Mouse (Mus musculus): ENCODE measurements around the gene Gm9040. TPM values are rescaled to one million over a fixed set of nuclear protein-coding genes. Genes with fewer than 3 reads are reported as not detected.

Gm9040 gene
- polyA plus RNA-seq (2014; fragmentation: Illumina TruSeq; extraction: RNeasy Lipid Tissue Mini Kit (QIAGEN cat#74804); ENCODE audit: low read depth, low replicate concordance): not detected

DNA sequence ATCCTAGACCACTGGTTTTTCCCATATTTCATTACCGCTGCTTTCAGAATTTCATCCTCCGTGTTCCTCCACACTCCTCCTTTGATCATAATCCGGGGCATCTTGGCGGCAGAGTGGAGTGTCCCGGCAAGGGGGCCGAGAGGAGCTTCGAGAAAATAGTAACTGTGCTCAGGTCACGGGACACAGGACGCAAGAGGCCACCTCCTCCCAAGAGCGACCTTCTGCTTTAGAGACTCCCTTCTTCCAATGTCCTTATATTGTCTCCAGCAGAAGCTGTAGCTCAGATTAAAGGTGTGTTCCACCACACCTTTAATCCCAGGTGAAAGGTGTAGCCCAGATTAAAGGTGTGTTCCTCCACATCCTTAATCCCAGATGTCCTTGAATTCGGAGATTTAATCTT, at the start of gene Gm9040:
Gene Gm9040, minus strand, starts transcription at position 101 of the 400 bp plus-strand sequence.

DNA sequence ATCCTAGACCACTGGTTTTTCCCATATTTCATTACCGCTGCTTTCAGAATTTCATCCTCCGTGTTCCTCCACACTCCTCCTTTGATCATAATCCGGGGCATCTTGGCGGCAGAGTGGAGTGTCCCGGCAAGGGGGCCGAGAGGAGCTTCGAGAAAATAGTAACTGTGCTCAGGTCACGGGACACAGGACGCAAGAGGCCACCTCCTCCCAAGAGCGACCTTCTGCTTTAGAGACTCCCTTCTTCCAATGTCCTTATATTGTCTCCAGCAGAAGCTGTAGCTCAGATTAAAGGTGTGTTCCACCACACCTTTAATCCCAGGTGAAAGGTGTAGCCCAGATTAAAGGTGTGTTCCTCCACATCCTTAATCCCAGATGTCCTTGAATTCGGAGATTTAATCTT, 27.2 kb upstream of the Gm9040 start, which contains the start of gene Gm9049:
Gene Gm9049, minus strand, starts transcription at position 101 of the 400 bp plus-strand sequence.

DNA sequence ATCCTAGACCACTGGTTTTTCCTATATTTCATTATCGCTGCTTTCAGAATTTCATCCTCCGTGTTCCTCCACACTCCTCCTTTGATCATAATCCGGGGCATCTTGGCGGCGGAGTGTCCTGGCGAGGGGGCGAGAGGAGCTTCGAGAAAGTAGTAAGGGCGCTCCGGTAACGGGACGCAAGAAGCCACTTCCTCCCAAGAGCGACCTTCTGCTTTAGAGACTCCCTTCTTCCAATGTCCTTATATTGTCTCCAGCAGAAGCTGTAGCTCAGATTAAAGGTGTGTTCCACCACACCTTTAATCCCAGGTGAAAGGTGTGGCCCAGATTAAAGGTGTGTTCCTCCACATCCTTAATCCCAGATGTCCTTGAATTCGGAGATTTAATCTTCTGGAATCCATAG, 21.8 kb upstream of the Gm9040 start, which contains the start of gene Gm9048:
Gene Gm9048, minus strand, starts transcription at position 101 of the 400 bp plus-strand sequence.

DNA sequence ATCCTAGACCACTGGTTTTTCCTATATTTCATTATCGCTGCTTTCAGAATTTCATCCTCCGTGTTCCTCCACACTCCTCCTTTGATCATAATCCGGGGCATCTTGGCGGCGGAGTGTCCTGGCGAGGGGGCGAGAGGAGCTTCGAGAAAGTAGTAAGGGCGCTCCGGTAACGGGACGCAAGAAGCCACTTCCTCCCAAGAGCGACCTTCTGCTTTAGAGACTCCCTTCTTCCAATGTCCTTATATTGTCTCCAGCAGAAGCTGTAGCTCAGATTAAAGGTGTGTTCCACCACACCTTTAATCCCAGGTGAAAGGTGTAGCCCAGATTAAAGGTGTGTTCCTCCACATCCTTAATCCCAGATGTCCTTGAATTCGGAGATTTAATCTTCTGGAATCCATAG, 16.4 kb upstream of the Gm9040 start, which contains the start of gene Gm9046:
Gene Gm9046, minus strand, starts transcription at position 101 of the 400 bp plus-strand sequence.

DNA sequence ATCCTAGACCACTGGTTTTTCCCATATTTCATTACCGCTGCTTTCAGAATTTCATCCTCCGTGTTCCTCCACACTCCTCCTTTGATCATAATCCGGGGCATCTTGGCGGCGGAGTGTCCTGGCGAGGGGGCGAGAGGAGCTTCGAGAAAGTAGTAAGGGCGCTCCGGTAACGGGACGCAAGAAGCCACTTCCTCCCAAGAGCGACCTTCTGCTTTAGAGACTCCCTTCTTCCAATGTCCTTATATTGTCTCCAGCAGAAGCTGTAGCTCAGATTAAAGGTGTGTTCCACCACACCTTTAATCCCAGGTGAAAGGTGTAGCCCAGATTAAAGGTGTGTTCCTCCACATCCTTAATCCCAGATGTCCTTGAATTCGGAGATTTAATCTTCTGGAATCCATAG, 11.0 kb upstream of the Gm9040 start, which contains the start of gene Gm9045:
Gene Gm9045, minus strand, starts transcription at position 101 of the 400 bp plus-strand sequence.

DNA sequence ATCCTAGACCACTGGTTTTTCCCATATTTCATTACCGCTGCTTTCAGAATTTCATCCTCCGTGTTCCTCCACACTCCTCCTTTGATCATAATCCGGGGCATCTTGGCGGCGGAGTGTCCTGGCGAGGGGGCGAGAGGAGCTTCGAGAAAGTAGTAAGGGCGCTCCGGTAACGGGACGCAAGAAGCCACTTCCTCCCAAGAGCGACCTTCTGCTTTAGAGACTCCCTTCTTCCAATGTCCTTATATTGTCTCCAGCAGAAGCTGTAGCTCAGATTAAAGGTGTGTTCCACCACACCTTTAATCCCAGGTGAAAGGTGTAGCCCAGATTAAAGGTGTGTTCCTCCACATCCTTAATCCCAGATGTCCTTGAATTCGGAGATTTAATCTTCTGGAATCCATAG, 5.5 kb upstream of the Gm9040 start, which contains the start of gene Gm9044:
Gene Gm9044, minus strand, starts transcription at position 101 of the 400 bp plus-strand sequence.

DNA sequence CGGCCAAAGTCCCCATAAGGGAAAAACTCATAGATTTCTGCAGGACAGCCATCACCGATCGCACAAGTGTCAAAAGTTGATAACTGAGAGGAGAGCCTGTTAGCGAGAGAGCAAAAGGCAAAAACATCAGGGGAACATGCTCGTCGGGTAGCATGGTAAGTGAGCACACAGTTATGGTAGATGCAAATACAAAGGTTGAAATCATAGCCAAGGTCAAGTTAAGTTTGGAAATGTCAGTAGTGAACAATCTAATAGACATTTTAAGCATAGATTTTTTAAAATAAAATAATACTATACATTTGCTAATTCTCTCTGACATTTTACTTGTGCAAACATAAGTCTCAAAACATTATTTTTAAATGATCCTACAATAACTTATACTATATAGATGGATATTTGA, 31.8 kb downstream of the Gm9040 start, which contains the start of gene Iltifb:
Gene Iltifb, minus strand, starts transcription at position 101 of the 400 bp plus-strand sequence.

Other genes starting within 250 kb of the Gm9040 start
- 12.6 TPM for gene Mdm1, start 185.2 kb downstream of the Gm9040 start, polyA plus RNA-seq (2014; fragmentation: Illumina TruSeq; extraction: RNeasy Lipid Tissue Mini Kit (QIAGEN cat#74804); ENCODE audit: low read depth, low replicate concordance)
- not detected for gene Il22, start 122.0 kb downstream of the Gm9040 start, polyA plus RNA-seq (2014; fragmentation: Illumina TruSeq; extraction: RNeasy Lipid Tissue Mini Kit (QIAGEN cat#74804); ENCODE audit: low read depth, low replicate concordance)
- not detected for gene Gm32717, start 86.2 kb downstream of the Gm9040 start, polyA plus RNA-seq (2014; fragmentation: Illumina TruSeq; extraction: RNeasy Lipid Tissue Mini Kit (QIAGEN cat#74804); ENCODE audit: low read depth, low replicate concordance)
- not detected for gene Gm32802, start 68.3 kb downstream of the Gm9040 start, polyA plus RNA-seq (2014; fragmentation: Illumina TruSeq; extraction: RNeasy Lipid Tissue Mini Kit (QIAGEN cat#74804); ENCODE audit: low read depth, low replicate concordance)
- gene Iltifb, start 31.9 kb downstream of the Gm9040 start, polyA plus RNA-seq (2014; fragmentation: Illumina TruSeq; extraction: RNeasy Lipid Tissue Mini Kit (QIAGEN cat#74804); ENCODE audit: low read depth, low replicate concordance): not detected
- not detected for gene Gm9044, start 5.4 kb upstream of the Gm9040 start, polyA plus RNA-seq (2014; fragmentation: Illumina TruSeq; extraction: RNeasy Lipid Tissue Mini Kit (QIAGEN cat#74804); ENCODE audit: low read depth, low replicate concordance)
- not detected for gene Gm9045, start 10.9 kb upstream of the Gm9040 start, polyA plus RNA-seq (2014; fragmentation: Illumina TruSeq; extraction: RNeasy Lipid Tissue Mini Kit (QIAGEN cat#74804); ENCODE audit: low read depth, low replicate concordance)
- not detected for gene Gm9046, start 16.3 kb upstream of the Gm9040 start, polyA plus RNA-seq (2014; fragmentation: Illumina TruSeq; extraction: RNeasy Lipid Tissue Mini Kit (QIAGEN cat#74804); ENCODE audit: low read depth, low replicate concordance)
- gene Gm9048, start 21.7 kb upstream of the Gm9040 start, polyA plus RNA-seq (2014; fragmentation: Illumina TruSeq; extraction: RNeasy Lipid Tissue Mini Kit (QIAGEN cat#74804); ENCODE audit: low read depth, low replicate concordance): not detected
- gene Gm9049, start 27.1 kb upstream of the Gm9040 start, polyA plus RNA-seq (2014; fragmentation: Illumina TruSeq; extraction: RNeasy Lipid Tissue Mini Kit (QIAGEN cat#74804); ENCODE audit: low read depth, low replicate concordance): not detected
- gene Ifng, start 114.1 kb upstream of the Gm9040 start, polyA plus RNA-seq (2014; fragmentation: Illumina TruSeq; extraction: RNeasy Lipid Tissue Mini Kit (QIAGEN cat#74804); ENCODE audit: low read depth, low replicate concordance): 0.50 TPM

Measured in adipose tissue, adult 10 weeks (tissue).